Mouse (Mus musculus): ENCODE results near the gene Napepld.
A peak's percentile ranks its signal among the peaks of the same experiment; 100 is the strongest.
"Not testable (repeated sequence)": the region's sequence is repeated elsewhere in the genome, so short reads cannot be mapped to it uniquely, and the experiment has no call there.

Napepld gene

DNA sequence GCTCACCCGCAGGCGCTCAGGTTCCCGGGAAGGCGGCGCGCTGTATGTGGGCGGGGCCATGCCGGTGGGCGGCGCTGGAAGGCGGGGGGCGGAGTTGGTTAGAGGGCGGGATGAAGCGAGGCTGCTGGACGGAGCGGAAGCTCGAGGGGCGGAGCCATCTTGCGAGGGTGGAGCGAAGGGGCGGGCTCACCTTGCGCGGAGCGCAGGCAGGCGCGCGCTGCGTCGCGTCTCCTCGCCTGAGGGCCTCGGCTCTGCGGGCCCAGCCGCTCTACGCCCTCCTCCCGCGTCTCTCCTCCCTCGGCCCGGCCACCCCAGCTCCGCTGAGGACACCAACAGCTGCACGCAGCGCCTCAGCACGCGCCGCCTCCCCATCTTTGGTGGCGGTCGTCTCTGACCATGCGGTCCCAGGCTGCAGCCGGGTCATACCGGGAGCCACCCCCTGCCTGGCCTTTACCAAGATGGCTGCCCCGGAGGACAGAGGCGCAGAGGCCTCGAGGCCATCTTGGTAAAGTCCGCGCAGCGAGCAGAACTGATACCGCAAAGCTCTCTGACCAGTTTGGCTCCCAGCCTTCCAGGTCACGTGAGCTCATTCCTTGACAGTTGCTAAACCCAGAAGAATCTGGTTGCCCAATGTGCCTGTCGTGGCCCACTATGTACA, at the start of gene Napepld:
TSS of gene Napepld (minus strand) at position 46 of the 658 bp plus-strand sequence.
- peak; percentile 100 for DNase-seq

DNA sequence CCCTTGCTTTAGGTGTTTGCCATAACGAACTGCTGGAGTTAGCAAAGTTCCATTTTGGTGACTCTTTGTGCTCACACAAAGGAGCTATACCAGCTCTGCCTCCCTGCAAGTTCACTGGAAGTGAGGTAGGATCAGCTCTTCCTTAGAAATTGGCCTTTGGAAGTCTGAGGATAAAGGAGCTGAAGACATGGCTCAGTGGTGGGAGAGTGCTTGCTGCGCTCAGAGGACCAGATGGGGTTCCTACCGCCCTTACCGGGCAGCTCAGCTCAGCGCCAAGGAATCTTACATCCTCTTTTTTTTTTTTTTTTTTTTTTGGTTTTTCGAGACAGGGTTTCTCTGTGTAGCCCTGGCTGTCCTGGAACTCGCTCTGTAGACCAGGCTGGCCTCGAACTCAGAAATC, 44.8 kb upstream of the Napepld start:
- no peak for DNase-seq

DNA sequence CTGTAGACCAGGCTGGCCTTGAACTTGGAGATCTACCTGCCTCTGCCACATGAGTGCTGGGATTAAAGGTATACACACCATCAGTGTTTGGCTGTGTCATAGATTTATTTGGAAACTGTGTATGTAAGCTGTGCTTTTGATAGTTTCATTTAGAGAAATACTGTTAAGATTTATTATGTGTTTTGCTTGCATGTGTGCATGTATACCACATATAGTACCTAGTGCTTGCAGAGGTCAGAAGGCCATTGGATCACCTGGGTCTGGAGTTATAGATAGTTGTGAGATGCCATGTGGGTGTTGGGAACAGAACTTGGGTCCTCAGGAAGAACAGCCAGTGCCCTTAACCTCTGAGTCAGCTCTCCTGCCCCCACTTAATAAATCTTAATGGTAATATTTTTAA, 43.5 kb upstream of the Napepld start:
- no peak for DNase-seq

DNA sequence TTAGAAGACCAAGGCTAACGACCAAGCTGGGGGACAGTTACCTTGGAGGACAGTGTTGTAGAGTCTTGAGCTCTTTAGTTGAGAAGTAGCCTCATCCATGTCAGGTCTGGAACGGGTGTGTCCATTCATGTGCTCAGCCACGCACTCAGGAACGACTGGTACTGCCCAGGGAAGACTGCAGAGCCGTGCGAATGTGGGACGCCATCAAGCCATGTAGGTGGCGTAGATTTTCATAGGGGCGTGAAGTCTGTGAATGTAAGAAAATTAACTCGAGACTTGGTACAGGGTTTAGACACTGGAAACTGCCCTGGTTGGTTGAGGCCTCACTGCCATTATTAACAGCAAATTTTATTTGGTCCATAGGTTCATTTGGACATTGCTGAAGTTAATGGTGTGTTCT, 42.4 kb upstream of the Napepld start:
- no peak for DNase-seq

DNA sequence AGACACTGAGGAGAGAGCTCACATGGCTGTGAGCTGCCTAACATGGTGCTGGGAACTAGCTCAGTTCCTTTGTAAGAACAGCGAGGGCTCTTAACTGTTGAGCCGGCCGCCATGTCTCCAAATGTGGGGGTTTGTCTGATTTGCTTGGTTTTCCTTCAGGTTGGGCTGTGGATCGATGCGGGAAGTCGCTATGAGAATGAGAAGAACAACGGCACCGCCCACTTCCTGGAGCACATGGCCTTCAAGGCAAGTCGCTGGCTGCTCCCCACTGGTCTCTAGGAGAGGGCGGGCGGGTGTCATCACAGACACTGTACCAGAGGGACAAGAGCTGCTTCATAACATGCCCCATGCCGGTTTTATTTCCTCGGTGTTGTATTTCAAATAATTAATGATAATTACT, 38.7 kb upstream of the Napepld start:
- DNase-seq: no peak

DNA sequence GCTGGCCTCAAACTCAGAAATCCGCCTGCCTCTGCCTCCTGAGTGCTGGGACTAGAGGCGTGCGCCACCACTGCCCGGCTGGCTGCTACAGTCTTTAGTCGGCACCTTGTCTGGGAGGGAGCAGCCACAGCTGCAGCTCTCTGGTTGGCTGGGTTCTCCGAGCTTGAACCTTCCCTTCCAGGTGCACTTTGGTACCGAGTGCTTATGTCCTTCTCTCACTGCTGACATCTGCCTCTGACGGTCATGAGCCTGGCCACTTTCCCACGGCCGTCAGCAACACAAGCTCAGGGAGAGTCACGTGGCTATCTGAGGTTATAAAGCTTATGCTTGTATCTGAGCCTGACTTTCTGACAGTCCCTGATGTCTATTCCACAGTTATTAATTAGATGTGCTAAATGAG, 37.9 kb upstream of the Napepld start:
- DNase-seq: no peak

DNA sequence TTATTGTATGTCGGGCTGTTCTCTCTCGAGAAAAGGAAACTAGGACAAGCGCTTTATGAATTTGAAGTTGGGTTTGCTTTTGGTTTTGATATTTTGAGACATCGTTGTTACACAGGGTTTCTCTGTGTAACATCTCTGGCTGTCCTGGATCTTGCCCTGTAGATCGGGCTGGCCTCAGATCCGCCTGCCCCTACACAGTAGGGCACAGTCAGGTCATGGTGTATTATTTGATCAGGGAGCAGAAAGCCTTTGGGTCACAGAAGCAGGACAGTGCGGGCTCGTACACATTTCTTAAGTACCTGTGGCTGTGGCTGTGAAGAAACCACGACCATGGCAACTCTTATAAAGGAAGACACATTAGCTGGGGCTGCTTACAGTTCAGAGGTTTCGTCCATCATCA, 36.4 kb upstream of the Napepld start:
- no peak for DNase-seq

DNA sequence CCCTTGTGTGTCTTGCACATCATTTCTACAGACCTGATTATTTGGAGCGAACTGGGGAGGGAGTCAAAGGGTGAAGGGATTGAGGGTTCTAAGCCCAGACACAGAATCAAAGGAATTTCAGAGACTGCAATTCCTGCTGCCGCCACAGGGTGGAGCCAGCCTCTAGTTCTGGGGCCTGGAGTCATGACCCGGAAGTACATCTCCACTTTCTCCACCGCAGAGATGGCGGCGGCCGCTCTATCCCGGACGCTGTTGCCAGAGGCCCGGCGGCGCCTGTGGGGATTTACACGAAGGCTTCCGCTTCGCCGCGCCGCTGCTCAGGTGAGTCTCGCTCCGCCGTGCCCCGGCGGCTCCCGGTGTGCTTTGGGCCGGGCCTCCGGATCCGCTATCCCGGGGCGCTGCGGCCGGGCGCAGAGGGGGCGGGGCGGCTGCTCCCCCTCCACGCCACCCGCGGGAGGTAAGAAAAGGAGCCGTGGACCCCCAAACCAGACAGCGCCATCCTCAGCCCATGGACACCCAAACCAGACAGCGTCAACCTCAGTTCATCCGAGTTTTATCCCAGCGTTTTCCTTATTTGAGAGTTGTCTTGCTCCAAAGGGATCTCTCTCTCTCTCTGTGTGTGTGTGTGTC, 35.9 kb upstream of the Napepld start, which contains the start of gene Pmpcb:
TSS of gene Pmpcb (plus strand) at position 186 of the 630 bp plus-strand sequence.
- DNase-seq: peak; percentile 91

DNA sequence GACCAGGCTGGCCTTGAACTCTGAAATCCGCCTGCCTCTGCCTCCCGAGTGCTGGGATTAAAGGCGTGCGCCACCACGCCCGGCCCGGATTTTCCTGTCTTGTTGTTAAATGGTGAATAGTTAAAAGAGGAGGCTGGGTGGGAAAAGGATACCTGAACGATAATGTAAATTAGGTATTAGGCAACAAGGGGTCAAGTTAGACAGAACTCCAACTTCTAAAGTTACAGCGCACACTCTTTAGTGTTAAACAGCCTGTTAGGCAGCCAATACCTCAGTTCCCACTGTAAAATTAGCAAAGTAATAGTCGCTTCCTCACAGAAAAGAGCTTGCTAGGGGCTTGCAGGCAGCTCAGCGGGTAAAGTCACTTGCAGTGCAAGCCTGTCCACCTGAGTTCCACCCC, 34.9 kb upstream of the Napepld start:
- DNase-seq: no peak

DNA sequence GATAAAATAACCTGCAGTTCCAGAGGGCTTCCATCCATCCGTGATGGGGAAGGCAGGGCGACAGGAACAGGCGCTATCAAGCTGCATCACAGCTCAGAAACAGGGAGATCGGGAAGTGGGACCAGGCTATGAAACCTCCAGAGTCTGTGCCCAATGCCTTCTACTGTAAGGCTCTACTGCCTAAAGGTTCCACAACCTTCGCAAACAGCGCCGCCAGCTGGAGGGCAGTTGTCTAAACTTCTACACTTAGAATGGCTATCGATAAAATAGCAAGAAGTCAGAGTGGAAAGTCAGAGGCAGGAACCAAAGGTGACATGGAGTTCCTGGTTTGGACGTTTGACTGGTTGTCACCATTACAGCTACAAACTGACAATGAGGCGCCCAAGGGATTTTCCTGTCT, 34.4 kb upstream of the Napepld start:
- peak; percentile 94 for DNase-seq

DNA sequence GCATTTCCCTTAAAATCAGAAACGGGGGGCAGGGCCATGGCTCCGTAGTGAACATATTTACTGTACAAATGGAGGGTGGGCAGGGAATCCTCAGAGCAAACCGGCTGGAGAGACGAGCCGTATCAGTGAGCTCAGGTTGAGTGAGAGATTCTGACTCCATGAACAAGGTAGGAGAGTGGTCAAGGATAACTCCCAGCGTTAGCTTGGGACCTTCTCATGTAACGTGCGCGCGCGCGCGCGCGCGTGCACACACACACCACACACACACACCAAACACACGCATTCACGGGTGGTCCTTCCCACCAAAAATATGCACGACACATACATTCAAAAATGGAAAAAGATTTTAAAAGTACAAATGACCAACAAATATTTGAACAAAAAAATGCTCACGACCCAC, 33.9 kb upstream of the Napepld start:
- no peak for DNase-seq

DNA sequence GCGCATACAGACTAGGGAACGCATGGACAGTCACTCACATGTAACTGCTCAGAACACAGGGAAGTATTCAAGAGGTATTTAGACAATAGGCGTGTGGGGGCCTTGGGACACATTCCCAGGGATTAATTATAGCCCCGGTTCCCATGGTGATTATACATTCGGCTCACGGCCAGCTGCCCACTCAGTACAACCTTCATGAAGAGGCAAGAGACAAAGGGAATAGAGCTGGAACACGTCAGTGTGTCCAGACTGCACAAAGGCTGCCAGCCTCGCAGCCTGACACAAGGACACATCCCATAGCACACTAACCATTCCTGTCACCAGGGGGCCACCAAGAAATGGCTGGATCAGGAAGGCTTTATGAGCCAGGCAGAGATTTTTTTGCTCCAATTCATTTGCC, 31.7 kb upstream of the Napepld start:
- DNase-seq: no peak

DNA sequence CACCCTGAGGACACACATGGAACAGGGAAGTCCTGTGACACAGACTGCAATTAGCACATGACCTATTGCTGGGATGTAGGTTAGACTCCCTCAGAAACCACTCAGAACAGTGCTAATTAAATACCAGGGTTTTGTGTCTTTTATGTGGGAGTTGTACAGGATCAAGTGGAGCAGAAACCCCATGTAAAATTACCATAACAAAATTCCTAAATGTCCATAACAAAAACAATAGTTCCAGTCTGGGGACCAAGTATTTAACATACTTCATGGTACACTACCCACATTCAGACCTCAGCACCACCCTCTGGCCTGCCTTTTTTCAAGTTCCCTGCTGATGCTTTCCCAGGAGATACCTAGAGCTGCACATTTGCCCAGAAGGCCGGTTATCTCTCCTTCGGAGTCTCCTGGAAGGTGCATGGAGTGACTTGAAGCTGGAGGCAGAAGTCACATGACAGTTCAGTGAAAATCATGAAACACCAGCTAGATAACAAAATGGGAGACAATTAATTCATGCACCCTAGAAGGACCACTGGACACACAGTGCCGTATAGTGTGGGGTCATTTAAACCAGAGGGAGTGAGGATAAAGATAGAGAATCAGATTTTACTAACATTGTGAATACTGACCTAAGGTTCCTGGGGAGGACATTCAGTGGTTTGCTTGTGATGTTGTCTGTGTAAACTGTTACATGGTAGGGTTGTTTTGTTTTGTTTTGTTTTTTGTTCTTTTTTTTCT, 31.1 kb upstream of the Napepld start:
- no peak for DNase-seq

DNA sequence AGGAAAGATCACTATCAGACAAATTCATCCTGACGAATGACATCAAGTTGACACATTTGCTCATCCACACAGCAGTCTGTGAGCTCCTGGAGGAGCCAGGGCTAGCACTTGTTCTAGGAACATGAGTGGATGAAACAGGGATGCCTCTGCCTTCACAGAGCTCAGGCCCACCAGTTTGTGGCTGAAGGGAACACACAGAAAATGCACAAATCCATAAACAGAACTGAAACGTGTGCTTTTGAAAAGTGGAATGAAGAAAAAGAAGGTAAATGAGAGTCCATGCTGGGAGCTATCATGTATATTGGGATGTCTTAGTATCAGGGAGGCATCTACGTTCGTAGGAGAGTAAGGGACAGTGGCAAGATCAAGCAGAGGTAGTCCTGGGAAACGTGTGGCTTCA, 27.9 kb upstream of the Napepld start:
- no peak for DNase-seq

DNA sequence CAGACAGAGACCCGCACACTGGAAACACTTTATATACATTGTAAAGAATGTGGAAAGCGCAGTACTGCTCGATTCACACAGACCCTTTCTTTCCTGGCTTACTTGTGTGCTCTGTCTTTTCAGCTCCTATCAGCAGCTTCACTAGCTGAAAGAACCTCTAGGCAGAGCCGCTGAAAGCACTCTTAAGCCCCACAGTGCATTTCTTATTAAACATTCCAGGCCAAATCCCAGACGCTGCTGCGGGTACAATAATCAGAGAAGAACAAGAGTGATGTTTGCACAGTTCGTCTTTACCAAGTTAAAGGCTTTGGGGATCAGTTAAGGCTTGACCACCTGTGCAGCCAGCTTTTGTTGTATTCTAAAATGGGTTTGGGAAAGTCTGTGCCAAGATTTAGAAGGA, 23.7 kb upstream of the Napepld start:
- DNase-seq: no peak

DNA sequence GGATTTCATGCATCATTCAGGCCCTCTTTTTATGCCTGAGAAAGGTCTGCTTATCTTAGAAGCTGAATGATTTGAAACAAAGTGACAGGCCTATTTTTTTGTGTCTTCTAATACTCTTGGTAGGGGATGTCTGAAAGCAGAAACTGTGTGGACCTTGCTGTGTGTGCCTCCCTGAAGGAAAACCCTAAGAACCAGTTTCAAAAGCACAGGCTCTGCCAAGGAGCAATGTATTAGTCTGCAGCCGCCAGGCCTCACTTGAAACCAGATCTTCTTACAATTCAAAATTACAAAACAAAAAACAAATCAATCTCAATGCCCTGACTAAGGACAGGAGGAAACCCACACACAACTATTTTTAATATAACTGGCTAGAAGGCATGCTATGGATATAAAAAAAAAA, 23.2 kb upstream of the Napepld start:
- DNase-seq: no peak

DNA sequence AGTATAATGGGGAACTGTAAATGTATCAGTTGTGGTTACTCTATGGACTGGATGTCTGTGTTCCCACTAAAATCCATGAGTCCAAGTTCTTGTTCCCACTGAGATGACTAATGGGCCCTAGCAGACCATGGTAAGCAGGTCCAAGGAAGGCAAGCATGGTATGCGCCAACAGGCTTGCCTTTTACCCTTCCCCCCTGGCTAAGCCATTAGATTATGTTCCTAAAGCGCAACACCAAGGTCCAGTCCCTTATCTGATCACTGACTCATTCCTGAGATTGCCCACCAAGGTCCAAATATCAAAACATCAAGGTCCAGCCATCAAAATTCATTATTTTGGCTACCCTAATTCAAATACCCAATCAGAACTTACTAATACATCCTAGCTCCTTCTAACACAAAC, 18.0 kb upstream of the Napepld start:
- no peak for DNase-seq

DNA sequence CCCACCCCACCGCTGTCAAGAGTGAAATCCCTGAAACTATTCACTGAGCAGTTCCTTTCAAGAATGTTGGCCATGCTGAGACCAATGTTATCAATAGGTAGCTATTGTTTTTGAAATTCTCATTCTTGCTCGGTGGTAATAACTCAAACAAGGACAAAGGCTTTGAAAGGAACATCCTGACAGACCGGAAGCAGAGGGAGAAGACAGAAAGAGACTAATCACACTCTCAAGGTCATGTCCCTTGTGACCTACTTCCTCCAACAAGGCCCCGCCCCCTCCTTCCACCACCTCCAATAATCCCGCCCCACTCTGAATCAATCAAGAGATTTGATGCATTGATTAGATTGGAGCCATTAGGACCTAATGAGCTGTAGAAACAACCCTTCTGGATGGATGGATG, 17.4 kb upstream of the Napepld start:
- no peak for DNase-seq

DNA sequence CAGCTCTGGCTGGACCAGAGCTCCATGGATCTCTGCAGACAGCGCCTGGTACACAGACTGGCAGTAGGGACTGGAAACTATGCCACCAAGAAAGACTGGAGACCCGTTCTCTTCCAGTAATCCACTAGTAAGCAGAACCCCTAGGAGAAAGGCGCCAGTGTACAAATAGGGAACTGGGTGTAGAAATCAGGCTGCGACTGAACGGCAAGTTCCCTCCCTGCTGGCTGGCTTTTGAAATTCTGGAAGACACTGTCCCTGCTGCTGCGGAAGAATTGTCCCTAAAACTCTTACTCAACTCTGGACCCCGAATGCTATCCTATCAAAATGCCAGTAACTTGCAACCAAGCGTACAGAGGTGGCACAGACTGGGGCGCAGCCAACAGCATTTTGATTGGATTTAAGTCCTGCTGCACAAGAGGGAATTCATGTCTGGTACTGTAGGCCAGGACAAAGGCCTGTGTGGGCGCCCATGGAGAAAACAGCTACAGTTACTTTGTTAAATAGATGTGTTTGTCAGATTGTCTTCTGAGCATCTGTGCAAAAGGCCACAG, 16.0 kb upstream of the Napepld start:
- no peak for DNase-seq

DNA sequence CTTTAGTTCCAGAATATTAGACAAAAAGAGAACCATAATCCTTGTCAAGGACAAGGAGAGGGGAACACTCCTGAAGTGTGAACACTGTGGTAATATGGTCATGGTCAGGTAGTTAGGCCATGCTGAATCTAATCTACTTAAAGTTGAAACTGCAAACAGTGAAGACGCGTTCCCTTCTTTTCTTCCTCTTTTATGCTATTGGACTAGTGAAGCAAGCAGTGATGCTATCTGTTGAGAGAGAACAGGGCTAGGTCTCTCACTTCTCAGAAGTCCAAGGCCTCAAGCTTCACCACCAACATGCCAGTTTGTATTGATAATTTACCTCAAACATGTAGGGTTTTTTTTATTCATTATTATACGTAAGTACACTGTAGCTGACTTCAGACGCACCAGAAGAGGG, 13.3 kb upstream of the Napepld start:
- no peak for DNase-seq

DNA sequence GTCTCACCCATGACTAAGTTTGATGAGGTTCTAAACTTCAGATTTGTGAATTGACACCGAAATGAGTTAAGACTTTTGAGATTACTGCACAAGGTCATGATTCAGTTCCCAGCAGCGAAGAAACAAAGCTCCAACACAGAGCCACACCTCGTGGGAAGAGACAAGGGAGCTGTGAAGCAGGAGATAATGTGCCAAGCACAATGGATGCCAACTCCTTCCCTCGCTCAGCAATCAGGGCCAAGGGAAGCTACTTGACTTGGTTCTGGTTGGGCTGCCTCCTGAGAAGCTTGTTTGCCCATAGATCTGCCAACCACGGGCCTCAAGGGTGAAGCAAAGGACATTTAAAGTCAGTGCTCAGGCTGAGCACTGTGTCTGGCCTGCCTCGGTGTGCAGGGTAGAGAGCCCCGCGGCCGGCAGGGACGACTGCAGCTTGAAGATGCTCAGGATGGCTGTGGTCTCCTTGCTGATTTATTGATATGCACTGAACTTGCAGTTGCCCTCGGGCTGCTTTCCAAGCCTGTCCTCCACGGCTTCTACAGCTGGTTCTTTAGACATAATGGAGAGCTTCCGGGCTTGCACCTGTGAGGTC, 11.0 kb upstream of the Napepld start:
- DNase-seq: no peak

DNA sequence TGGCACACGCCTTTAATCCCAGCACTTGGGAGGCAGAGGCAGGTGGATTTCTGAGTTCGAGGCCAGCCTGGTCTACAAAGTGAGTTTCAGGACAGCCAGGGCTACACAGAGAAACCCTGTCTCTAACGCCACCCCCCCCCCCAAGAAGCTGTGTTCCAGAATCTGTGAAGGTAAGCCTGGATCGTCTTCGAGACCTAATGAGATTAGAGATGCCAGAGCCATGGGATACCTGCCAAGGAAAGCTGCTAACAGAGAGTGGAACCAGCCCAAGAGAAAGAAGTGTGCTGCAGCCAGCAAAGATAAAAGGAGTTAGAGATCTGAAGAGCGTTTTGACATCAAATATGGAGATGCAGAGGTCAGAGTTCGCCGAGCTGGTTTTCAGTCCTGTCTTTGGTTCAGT, 6.8 kb upstream of the Napepld start:
- not testable (repeated sequence) for DNase-seq

DNA sequence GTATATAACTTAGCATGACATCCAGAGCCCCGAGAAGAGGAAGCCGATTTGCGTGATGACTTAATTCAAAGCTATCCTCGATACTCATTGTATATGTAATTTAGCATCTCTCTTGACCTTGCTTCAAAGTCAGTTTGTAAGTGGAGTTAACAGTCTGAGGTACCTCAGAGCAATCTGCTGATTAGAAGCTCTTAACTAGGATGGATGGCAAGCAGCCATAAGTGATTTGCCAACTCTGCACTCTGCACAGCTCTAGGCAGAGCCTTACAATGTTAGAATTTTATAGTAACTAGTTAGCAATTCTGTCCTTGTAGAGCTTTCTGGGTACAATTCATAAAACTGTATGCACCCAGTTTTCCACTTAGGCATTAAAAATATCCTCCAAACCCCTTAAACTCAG, 5.3 kb upstream of the Napepld start:
- no peak for DNase-seq

DNA sequence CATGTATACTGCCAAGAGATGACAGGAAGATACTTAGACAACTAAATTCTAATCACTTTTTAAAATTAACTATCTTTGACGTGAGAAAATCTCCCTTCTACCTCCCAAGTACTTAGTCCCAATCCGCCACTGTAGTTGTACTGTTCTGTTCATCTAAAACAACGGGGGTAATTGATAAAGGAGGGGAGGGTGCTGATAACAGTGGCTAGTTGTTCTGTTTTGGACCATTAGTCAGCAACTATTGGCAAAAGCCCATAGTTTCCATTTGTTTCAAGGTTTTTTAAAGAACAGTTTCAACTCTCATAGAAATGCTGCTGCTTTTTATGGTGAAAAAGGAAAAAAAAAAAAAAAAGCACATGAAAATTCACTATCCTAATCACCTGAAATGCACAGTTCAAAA, 2.5 kb upstream of the Napepld start:
- no peak for DNase-seq

Measured in thymus, postnatal 4 days (tissue).